Mouse (Mus musculus): ENCODE results near the gene Magi2. TPM values are rescaled to one million over a fixed set of nuclear protein-coding genes. Genes with fewer than 3 reads are reported as not detected.

Magi2 gene
- polyA plus RNA-seq, 1 experiment from 2014 or later, result 9.3 TPM

DNA sequence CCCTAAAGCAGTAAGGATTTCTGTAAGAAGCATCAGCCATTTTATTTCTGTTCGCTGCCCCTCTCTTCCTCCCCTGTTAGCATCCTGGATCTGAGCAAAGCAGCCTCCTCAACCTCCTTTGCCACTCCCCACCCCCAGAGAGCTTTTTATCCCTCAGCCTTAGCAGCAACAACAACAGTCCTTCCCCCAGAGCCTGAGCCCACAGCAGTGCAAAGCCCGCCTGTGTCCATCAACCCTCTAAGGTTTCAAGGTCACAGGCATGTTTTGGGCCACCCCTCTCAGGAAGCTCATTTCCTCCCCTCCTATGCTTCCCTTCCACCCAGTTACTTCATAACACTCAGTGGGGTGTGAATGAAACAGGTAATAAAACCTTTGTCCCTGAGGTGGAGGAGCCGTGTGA, 1309.7 kb downstream of the Magi2 start:
- 36% methylated on average over 3 of the region's 3 CpGs for WGBS
- no peak overlapping the region for H3K9ac ChIP-seq (ENCODE audit: low read depth, low read length)
- no peak overlapping the region for H3K4me3 ChIP-seq (ENCODE audit: low read length)
- peak; percentile 92 for ATAC-seq (ENCODE audit: low FRiP score, low TSS enrichment)
- no peaks in the 10 kb centered on the region for H3K9me3 ChIP-seq (ENCODE audit: control insufficient read depth, low read length)
- H3K27ac ChIP-seq (ENCODE audit: low read depth, low read length), result no peak overlapping the region
- no peaks in the 10 kb centered on the region for H3K27me3 ChIP-seq (ENCODE audit: control insufficient read depth, insufficient read depth, low read length)
- no peaks in the 10 kb centered on the region for H3K36me3 ChIP-seq (ENCODE audit: control insufficient read depth, insufficient read depth, low read length)
- no peak overlapping the region for H3K4me2 ChIP-seq (replicated peaks; ENCODE audit: low read depth, low read length)
- no peaks in the 10 kb centered on the region for H3K4me1 ChIP-seq (ENCODE audit: control insufficient read depth, insufficient read depth, low read length)

DNA sequence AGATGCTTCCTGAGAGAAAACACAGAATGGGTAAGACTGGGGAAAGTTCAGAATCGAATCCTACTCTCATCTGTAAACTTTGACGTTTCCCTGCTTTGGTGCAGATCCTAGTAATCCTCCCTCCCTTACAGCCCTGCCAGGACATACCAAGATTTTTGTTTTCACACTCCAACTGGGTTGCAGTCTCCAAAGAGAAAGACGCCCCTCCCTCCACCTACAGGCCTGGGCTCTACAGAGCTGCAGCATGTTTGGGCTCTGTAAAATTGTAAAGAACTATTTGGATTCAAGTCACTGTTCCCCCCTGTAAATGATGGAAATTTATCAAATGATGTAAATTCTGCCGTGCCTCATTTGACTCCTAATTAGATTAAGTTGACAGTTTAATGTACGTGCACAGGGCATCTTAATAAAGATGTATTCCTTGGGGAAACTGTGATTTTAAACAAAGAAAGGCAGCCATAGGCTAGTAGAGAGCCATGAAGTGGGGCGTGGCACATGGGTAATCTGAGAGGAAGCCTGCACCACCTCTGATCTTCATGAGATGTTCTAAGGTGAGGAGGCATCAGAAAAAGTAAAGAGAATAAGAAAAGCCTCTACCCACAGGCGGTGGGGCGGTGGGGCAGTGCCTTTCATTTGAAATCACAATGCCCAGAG, 1310.7 kb downstream of the Magi2 start:
- Histone ChIP-seq H3K9me3 (ENCODE audit: control insufficient read depth, low read length) (no peaks in the 10 kb centered on the region), H3K4me2 (replicated peaks; ENCODE audit: low read depth, low read length) (no peak overlapping the region), H3K36me3 (ENCODE audit: control insufficient read depth, insufficient read depth, low read length) (no peaks in the 10 kb centered on the region), H3K27me3 (ENCODE audit: control insufficient read depth, insufficient read depth, low read length) (no peaks in the 10 kb centered on the region), H3K9ac (ENCODE audit: low read depth, low read length) (no peak overlapping the region), H3K4me3 (ENCODE audit: low read length) (no peak overlapping the region), H3K4me1 (ENCODE audit: control insufficient read depth, insufficient read depth, low read length) (no peaks in the 10 kb centered on the region), H3K27ac (ENCODE audit: low read depth, low read length) (no peak overlapping the region)
- WGBS, result 53% methylated on average over 8 of the region's 8 CpGs
- no peak; the same call in 1 of the 2 replicates for ATAC-seq (ENCODE audit: low FRiP score, low TSS enrichment)

DNA sequence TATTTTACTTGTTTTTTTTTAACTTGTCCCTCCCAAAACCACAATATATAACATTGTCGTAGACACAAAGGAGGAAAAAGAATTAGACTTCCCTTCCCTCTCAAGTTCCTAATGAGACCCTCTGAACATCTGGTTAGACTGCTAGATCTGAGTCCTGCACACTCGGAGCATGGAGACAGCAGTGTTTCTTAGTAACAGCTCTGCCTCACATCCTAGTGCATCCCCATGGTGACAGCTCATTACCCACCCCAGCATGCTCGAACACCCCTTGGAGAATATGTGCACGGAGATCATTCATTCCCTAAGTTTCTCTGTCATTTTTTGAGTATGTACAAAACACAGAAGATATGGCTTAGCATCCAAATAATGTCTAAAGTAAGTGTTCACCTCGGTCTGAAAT, 1317.5 kb downstream of the Magi2 start:
- Histone ChIP-seq H3K27ac (ENCODE audit: low read depth, low read length) (no peak overlapping the region), H3K4me3 (ENCODE audit: low read length) (no peak overlapping the region), H3K9ac (ENCODE audit: low read depth, low read length) (no peak overlapping the region), H3K27me3 (ENCODE audit: control insufficient read depth, insufficient read depth, low read length) (no peaks in the 10 kb centered on the region), H3K4me2 (replicated peaks; ENCODE audit: low read depth, low read length) (no peak overlapping the region), H3K36me3 (ENCODE audit: control insufficient read depth, insufficient read depth, low read length) (no peaks in the 10 kb centered on the region), H3K4me1 (ENCODE audit: control insufficient read depth, insufficient read depth, low read length) (no peaks in the 10 kb centered on the region), H3K9me3 (ENCODE audit: control insufficient read depth, low read length) (no peaks in the 10 kb centered on the region)
- no peak for ATAC-seq (ENCODE audit: low FRiP score, low TSS enrichment)
- 56% methylated on average over 5 of the region's 5 CpGs for WGBS

DNA sequence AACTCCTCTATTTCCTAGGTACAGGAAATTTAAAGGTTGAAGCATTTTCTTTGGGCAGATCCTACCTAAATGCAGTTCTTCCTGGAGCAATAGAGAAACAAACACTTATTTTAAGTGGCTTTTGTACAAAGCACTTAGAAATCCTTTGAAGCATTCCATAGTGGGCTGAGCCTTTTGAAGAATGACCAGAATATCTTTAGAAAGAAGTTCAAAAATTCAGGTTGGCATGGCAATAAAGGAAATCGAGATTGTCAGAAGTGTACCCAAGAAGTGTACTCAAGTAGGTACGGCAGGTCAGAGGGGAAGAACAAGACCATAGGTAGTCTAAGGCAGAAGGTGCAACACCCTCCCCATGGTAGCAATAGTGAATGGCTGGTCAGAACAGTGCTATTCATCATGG, 1332.5 kb downstream of the Magi2 start:
- H3K9me3 ChIP-seq (ENCODE audit: control insufficient read depth, low read length), result no peaks in the 10 kb centered on the region
- H3K4me3 ChIP-seq (ENCODE audit: low read length), result no peak overlapping the region
- WGBS, result 87% methylated on average over 2 of the region's 2 CpGs
- no peak overlapping the region for H3K27ac ChIP-seq (ENCODE audit: low read depth, low read length)
- no peak overlapping the region for H3K9ac ChIP-seq (ENCODE audit: low read depth, low read length)
- no peaks in the 10 kb centered on the region for H3K36me3 ChIP-seq (ENCODE audit: control insufficient read depth, insufficient read depth, low read length)
- H3K4me2 ChIP-seq (replicated peaks; ENCODE audit: low read depth, low read length), result no peak overlapping the region
- no peaks in the 10 kb centered on the region for H3K27me3 ChIP-seq (ENCODE audit: control insufficient read depth, insufficient read depth, low read length)
- ATAC-seq (ENCODE audit: low FRiP score, low TSS enrichment), result no peak
- H3K4me1 ChIP-seq (ENCODE audit: control insufficient read depth, insufficient read depth, low read length), result no peaks in the 10 kb centered on the region

GRCm38 (mm10) chr5:20559821-20560220, 1333.0 kb downstream of the Magi2 start:
- H3K4me3 ChIP-seq (ENCODE audit: low read length), result no peak overlapping the region
- H3K27me3 ChIP-seq (ENCODE audit: control insufficient read depth, insufficient read depth, low read length), result no peaks in the 10 kb centered on the region
- H3K9ac ChIP-seq (ENCODE audit: low read depth, low read length), result no peak overlapping the region
- H3K27ac ChIP-seq (ENCODE audit: low read depth, low read length), result no peak overlapping the region
- no peaks in the 10 kb centered on the region for H3K4me1 ChIP-seq (ENCODE audit: control insufficient read depth, insufficient read depth, low read length)
- H3K36me3 ChIP-seq (ENCODE audit: control insufficient read depth, insufficient read depth, low read length), result no peaks in the 10 kb centered on the region
- WGBS, result 83% methylated on average over 4 of the region's 4 CpGs
- no peak overlapping the region for H3K4me2 ChIP-seq (replicated peaks; ENCODE audit: low read depth, low read length)
- H3K9me3 ChIP-seq (ENCODE audit: control insufficient read depth, low read length), result no peaks in the 10 kb centered on the region
- no peak for ATAC-seq (ENCODE audit: low FRiP score, low TSS enrichment)

DNA sequence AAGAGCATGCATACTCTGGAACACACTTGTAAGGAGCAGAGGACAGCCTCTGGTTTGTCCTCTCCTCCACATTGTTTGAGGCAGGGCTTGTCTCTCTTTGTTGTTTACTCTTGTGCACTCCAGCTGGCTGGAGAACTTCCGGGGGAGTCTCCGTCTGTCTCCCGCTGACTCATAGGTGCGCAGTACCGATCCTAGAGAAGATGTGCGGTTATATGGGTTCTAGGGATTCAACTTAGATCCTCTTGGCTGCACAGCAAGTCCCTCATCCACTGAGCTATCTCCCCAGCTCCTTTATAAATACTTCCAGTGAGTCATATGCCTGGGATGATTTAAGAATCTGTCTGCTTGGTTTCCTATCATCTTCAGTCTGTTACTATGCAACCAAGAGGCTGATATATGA, 1341.6 kb downstream of the Magi2 start:
- Histone ChIP-seq H3K9ac (ENCODE audit: low read depth, low read length) (no peak overlapping the region), H3K27ac (ENCODE audit: low read depth, low read length) (no peak overlapping the region), H3K4me2 (replicated peaks; ENCODE audit: low read depth, low read length) (no peak overlapping the region), H3K27me3 (ENCODE audit: control insufficient read depth, insufficient read depth, low read length) (no peaks in the 10 kb centered on the region), H3K4me1 (ENCODE audit: control insufficient read depth, insufficient read depth, low read length) (no peaks in the 10 kb centered on the region), H3K36me3 (ENCODE audit: control insufficient read depth, insufficient read depth, low read length) (no peaks in the 10 kb centered on the region), H3K4me3 (ENCODE audit: low read length) (no peak overlapping the region), H3K9me3 (ENCODE audit: control insufficient read depth, low read length) (no peaks in the 10 kb centered on the region)
- 67% methylated on average over 6 of the region's 6 CpGs for WGBS
- ATAC-seq (ENCODE audit: low FRiP score, low TSS enrichment), result no peak

- Histone ChIP-seq H3K36me3 (ENCODE audit: control insufficient read depth, insufficient read depth, low read length) (no peaks in the 10 kb centered on the region), H3K27ac (ENCODE audit: low read depth, low read length) (no peak overlapping the region), H3K4me1 (ENCODE audit: control insufficient read depth, insufficient read depth, low read length) (no peaks in the 10 kb centered on the region), H3K9ac (ENCODE audit: low read depth, low read length) (no peak overlapping the region), H3K9me3 (ENCODE audit: control insufficient read depth, low read length) (no peaks in the 10 kb centered on the region), H3K4me3 (ENCODE audit: low read length) (no peak overlapping the region), H3K27me3 (ENCODE audit: control insufficient read depth, insufficient read depth, low read length) (no peaks in the 10 kb centered on the region), H3K4me2 (replicated peaks; ENCODE audit: low read depth, low read length) (no peak overlapping the region)
- WGBS, result 97% methylated on average over 7 of the region's 7 CpGs
- ATAC-seq (ENCODE audit: low FRiP score, low TSS enrichment), result 0 out of 2 replicates have a peak, but pooled peaks have one; percentile 12
Observed at GRCm38 (mm10) chr5:20568966-20569365, 1342.1 kb downstream of the Magi2 start.

GRCm38 (mm10) chr5:20574816-20575215, 1348.0 kb downstream of the Magi2 start:
- ATAC-seq (ENCODE audit: low FRiP score, low TSS enrichment), result no peak
- Histone ChIP-seq H3K27me3 (ENCODE audit: control insufficient read depth, insufficient read depth, low read length) (no peaks in the 10 kb centered on the region), H3K9ac (ENCODE audit: low read depth, low read length) (no peak overlapping the region), H3K4me3 (ENCODE audit: low read length) (no peak overlapping the region), H3K9me3 (ENCODE audit: control insufficient read depth, low read length) (no peaks in the 10 kb centered on the region), H3K27ac (ENCODE audit: low read depth, low read length) (no peak overlapping the region), H3K4me2 (replicated peaks; ENCODE audit: low read depth, low read length) (no peak overlapping the region), H3K4me1 (ENCODE audit: control insufficient read depth, insufficient read depth, low read length) (no peaks in the 10 kb centered on the region), H3K36me3 (ENCODE audit: control insufficient read depth, insufficient read depth, low read length) (no peaks in the 10 kb centered on the region)
- 57% methylated on average over 2 of the region's 2 CpGs for WGBS

DNA sequence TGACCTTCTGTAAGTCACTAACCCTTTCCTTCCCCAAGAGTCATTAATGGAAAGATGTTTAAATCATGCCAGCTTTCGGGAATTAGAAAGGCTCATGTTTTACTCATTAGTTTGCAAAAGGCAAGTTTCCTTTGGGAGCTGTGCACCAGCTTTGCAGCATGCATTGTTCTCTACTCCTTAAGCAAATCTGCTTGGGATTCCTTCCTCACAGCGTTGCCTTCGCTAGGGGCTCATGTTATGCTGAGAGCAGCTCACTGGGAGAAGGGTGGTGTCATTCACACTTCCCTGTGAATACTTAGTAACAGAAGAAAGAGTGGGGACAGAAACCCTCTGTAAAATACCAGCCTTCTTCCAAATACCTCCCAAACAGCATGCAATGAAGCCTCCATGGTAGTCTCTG, 1349.0 kb downstream of the Magi2 start:
- no peaks in the 10 kb centered on the region for H3K27me3 ChIP-seq (ENCODE audit: control insufficient read depth, insufficient read depth, low read length)
- no peak overlapping the region for H3K9ac ChIP-seq (ENCODE audit: low read depth, low read length)
- WGBS, result 26% methylated on average over 3 of the region's 3 CpGs
- H3K4me1 ChIP-seq (ENCODE audit: control insufficient read depth, insufficient read depth, low read length), result no peaks in the 10 kb centered on the region
- H3K4me2 ChIP-seq (replicated peaks; ENCODE audit: low read depth, low read length), result no peak overlapping the region
- H3K36me3 ChIP-seq (ENCODE audit: control insufficient read depth, insufficient read depth, low read length), result no peaks in the 10 kb centered on the region
- no peaks in the 10 kb centered on the region for H3K9me3 ChIP-seq (ENCODE audit: control insufficient read depth, low read length)
- H3K27ac ChIP-seq (ENCODE audit: low read depth, low read length), result no peak overlapping the region
- no peak overlapping the region for H3K4me3 ChIP-seq (ENCODE audit: low read length)
- no peak for ATAC-seq (ENCODE audit: low FRiP score, low TSS enrichment)
